In the genomic region with DNA sequence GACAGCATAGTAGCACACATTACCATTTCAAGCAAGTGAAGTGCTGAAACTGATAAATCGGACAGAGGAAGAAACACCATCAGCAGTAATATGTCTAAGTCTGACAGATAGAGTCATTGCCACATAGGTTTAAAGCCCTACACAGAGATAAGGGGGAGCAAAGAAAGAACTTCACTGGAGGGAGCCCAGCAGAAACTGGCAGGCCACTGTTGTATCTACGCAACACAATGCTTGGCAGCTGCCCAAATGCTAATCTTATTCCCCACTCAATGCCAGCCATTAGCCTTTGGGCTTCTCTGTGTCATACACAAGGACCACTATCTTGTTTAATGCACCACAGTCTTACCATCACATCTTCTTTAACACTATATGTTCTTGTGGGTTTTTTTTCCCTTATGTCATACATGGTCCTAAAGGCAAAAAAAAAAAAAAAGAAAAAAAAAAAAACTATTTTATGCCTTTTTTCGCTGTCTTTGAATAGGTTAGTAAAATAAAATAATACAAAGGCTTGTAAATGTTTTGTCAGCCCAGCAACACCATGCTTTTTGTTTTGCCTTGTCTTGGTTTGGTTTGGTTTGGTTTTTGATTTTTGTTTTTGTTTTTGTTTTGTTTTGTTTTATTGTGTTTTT, we compare ENCODE assay signal across 8 mouse cellular contexts.
DNase-seq lines count a peak whose midpoint lies in the region; ATAC-seq and TF ChIP-seq lines count a peak whose summit lies in the region.
"Had no signal": no experiment of that assay in that cellular context is flagged by ENCODE, and none has a peak within 500 bp of the region (broad histone marks: within the 10 kb centered on the region; RNA-seq: fewer than 3 reads in every experiment).

No protein-coding gene starts in this region.

- no peaks in the 10 kb centered on the region for H3K27me3 ChIP-seq in heart, embryonic 10.5 days (ENCODE audit: insufficient read depth, poor library complexity, severe bottlenecking)
- no peaks in the 10 kb centered on the region for H3K27me3 ChIP-seq in lung, postnatal 0 days (replicated peaks; ENCODE audit: insufficient read depth, low read length)

- no peaks in the 10 kb centered on the region for H3K36me3 ChIP-seq in heart, embryonic 10.5 days
- no peaks in the 10 kb centered on the region for H3K36me3 ChIP-seq in lung, postnatal 0 days (ENCODE audit: insufficient read depth, low read length)

- TF ChIP-seq EP300 in lung, postnatal 0 days (IDR thresholded peaks at IDR 0.05) = no peak

- DNase-seq in kidney, postnatal 4 days = peak; percentile 5 to 19
- no peak for DNase-seq in kidney, adult 11 months
- DNase-seq in brain, embryonic 14.5 days (ENCODE audit: low read depth) = peak; percentile 66
- peak; percentile 76 for DNase-seq in heart, embryonic 10.5 days (ENCODE audit: low spot score)
- peak; percentile 40 for DNase-seq in lung, postnatal 0 days (ENCODE audit: low spot score)
- no peak for DNase-seq in thymus, postnatal 14 days
- no peak for DNase-seq in frontal cortex, postnatal 25 days (ENCODE audit: low spot score in 2 of 2)

- H3K4me1 ChIP-seq in heart, embryonic 10.5 days = no peaks in the 10 kb centered on the region
- no peaks in the 10 kb centered on the region; the same call in 1 of the 2 replicates for H3K4me1 ChIP-seq in lung, postnatal 0 days (ENCODE audit: insufficient read depth, low read depth, low read length)

- no peak for TF ChIP-seq CTCF in brain, embryonic 14.5 days (IDR thresholded peaks at IDR 0.05; ENCODE audit: borderline replicate concordance, extremely low read depth, insufficient read depth, insufficient read length)
- no peak for TF ChIP-seq CTCF in lung, postnatal 0 days (IDR thresholded peaks at IDR 0.05)

- no peak for TF ChIP-seq POLR2A in brain, embryonic 14.5 days (IDR thresholded peaks at IDR 0.05; ENCODE audit: borderline replicate concordance, extremely low read depth, insufficient read depth, insufficient read length, poor library complexity, severe bottlenecking)

- no peak overlapping the region for H3K4me2 ChIP-seq in lung, postnatal 0 days (replicated peaks; ENCODE audit: low read depth, low read length)

- H3K27ac ChIP-seq in heart, embryonic 10.5 days = no peak overlapping the region
- H3K27ac ChIP-seq in lung, postnatal 0 days (ENCODE audit: low read length) = no peak overlapping the region
- H3K27ac ChIP-seq: liver, embryonic 14.5 days had no signal

- peak; percentile 78 for ATAC-seq in lung, postnatal 0 days

- H3K9me3 ChIP-seq in heart, embryonic 10.5 days = no peaks in the 10 kb centered on the region
- H3K9me3 ChIP-seq in lung, postnatal 0 days (ENCODE audit: low read length) = no peaks in the 10 kb centered on the region

- no peak overlapping the region for H3K9ac ChIP-seq in lung, postnatal 0 days (replicated peaks; ENCODE audit: low read depth)
- H3K9ac ChIP-seq: liver, embryonic 14.5 days had no signal

- H3K4me3 ChIP-seq in heart, embryonic 10.5 days = no peak overlapping the region
- H3K4me3 ChIP-seq in lung, postnatal 0 days (ENCODE audit: low read depth, low read length) = no peak overlapping the region

- 43% methylated on average over 3 of the region's 3 CpGs for WGBS in heart, embryonic 10.5 days
- WGBS in lung, postnatal 0 days = 43% methylated on average over 3 of the region's 3 CpGs

Comparison
In these comparisons a context has a peak if more than half of its experiments do, and no peak if none do; other contexts are left out.
1. DNase-seq: peak in kidney, postnatal 4 days (2 of 2), brain, embryonic 14.5 days (single experiment), heart, embryonic 10.5 days (single experiment) and lung, postnatal 0 days (single experiment); none in kidney, adult 11 months (single experiment), thymus, postnatal 14 days (single experiment) and frontal cortex, postnatal 25 days (0 of 2).